Mouse (Mus musculus): Measurements from ENCODE around the gene Tcf7l2.

Tcf7l2 gene

GRCm38 (mm10) chr19:55761086-55761485 is 19.5 kb downstream of the Tcf7l2 start:
- no peak for DNase-seq

GRCm38 (mm10) chr19:55762187-55762586 is 20.6 kb downstream of the Tcf7l2 start:
- DNase-seq: no peak

GRCm38 (mm10) chr19:55765814-55766213 is 24.2 kb downstream of the Tcf7l2 start:
- DNase-seq: no peak

- no peak for DNase-seq
Measured at GRCm38 (mm10) chr19:55767104-55767503, 25.5 kb downstream of the Tcf7l2 start.

GRCm38 (mm10) chr19:55767579-55767978 is 26.0 kb downstream of the Tcf7l2 start:
- DNase-seq: no peak

GRCm38 (mm10) chr19:55768246-55768645 is 26.6 kb downstream of the Tcf7l2 start:
- no peak for DNase-seq

- no peak for DNase-seq
Measured at GRCm38 (mm10) chr19:55768889-55769288, 27.3 kb downstream of the Tcf7l2 start.

- no peak for DNase-seq
Measured at GRCm38 (mm10) chr19:55774334-55774733, 32.7 kb downstream of the Tcf7l2 start.

- no peak for DNase-seq
Measured at GRCm38 (mm10) chr19:55774824-55775223, 33.2 kb downstream of the Tcf7l2 start.

GRCm38 (mm10) chr19:55779871-55780270 is 38.3 kb downstream of the Tcf7l2 start:
- no peak for DNase-seq

GRCm38 (mm10) chr19:55781087-55781486 is 39.5 kb downstream of the Tcf7l2 start:
- DNase-seq: no peak

GRCm38 (mm10) chr19:55781681-55782080 is 40.1 kb downstream of the Tcf7l2 start:
- no peak for DNase-seq

GRCm38 (mm10) chr19:55784796-55785418 is 43.3 kb downstream of the Tcf7l2 start:
- DNase-seq: no peak

GRCm38 (mm10) chr19:55787420-55787819 is 45.8 kb downstream of the Tcf7l2 start:
- no peak for DNase-seq

GRCm38 (mm10) chr19:55788285-55788904 is 46.8 kb downstream of the Tcf7l2 start:
- no peak for DNase-seq

GRCm38 (mm10) chr19:55788905-55789295 is 47.3 kb downstream of the Tcf7l2 start:
- no peak for DNase-seq

GRCm38 (mm10) chr19:55789838-55790237 is 48.2 kb downstream of the Tcf7l2 start:
- DNase-seq: no peak

- DNase-seq: no peak
Measured at GRCm38 (mm10) chr19:55791293-55791692, 49.7 kb downstream of the Tcf7l2 start.

- no peak for DNase-seq
Measured at GRCm38 (mm10) chr19:55791886-55792285, 50.3 kb downstream of the Tcf7l2 start.

- DNase-seq: no peak
Measured at GRCm38 (mm10) chr19:55792571-55792970, 51.0 kb downstream of the Tcf7l2 start.

- DNase-seq: no peak
Measured at GRCm38 (mm10) chr19:55793029-55793428, 51.4 kb downstream of the Tcf7l2 start.

- no peak for DNase-seq
Measured at GRCm38 (mm10) chr19:55794194-55794945, 52.8 kb downstream of the Tcf7l2 start.

GRCm38 (mm10) chr19:55794946-55795340 is 53.3 kb downstream of the Tcf7l2 start:
- DNase-seq: no peak

GRCm38 (mm10) chr19:55795349-55795748 is 53.7 kb downstream of the Tcf7l2 start:
- no peak for DNase-seq
